Mouse (Mus musculus): ENCODE measurements around the gene Tmem238.
"Not testable (repeated sequence)": the region's sequence is repeated elsewhere in the genome, so short reads cannot be mapped to it uniquely, and the experiment has no call there.

Tmem238 gene

GRCm38 (mm10) chr7:4789436-4789935, at the start of gene Tmem238:
Tmem238 (minus strand) TSS chr7:4789656.
- peak; percentile 70 to 78 for DNase-seq (ENCODE audit: low spot score in 2 of 2)

DNA sequence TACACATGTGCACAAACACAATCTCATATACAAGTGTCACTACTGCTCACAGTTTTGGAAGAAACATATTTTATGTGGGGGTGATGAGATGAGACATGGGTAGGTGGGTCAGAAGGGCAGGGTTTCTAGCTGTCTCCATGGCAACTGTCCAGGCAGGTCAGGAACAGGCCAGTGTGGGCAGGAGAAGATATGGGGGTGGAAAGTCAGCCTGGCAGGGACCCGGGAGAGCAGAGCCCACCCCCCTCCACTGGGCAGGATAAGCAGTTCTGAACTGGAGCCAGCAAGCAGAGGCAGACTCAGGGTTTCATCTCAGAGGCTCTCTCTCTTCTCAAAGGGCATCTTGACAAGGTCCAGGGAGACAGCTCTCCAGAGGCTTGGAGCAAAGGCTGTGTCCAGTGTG, 48.2 kb upstream of the Tmem238 start:
- no peak for DNase-seq (ENCODE audit: low spot score in 2 of 2)

GRCm38 (mm10) chr7:4836351-4836792, 46.9 kb upstream of the Tmem238 start:
- DNase-seq (ENCODE audit: low spot score in 2 of 2) = peak; percentile 45 to 63

GRCm38 (mm10) chr7:4835631-4836327, 46.3 kb upstream of the Tmem238 start:
- DNase-seq (ENCODE audit: low spot score in 2 of 2) = no peak

DNA sequence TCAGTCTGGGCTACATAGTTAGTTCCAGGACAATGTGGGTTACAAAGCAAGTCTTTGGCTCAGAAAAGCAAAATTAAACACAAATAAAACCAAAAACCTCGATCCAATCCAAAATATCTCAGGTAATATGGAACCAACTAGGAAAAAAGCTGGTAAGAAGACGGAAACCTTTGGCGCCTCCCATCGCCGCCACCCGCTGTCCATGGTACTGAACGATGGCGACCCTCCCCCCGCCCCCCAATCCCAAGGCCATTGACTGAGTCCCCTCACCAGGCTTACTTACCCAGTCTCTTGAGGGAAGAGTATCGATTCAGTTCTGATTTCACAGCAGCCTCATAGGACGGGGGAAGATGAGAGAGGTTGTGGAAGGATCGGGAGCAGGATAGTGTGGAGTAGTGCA, 41.0 kb upstream of the Tmem238 start:
- no peak for DNase-seq (ENCODE audit: low spot score in 2 of 2)

- DNase-seq (ENCODE audit: low spot score in 2 of 2) = no peak
Observed at GRCm38 (mm10) chr7:4825365-4825764, 35.9 kb upstream of the Tmem238 start.

- DNase-seq (ENCODE audit: low spot score in 2 of 2) = no peak
Observed at GRCm38 (mm10) chr7:4822162-4822907, 32.9 kb upstream of the Tmem238 start.

- no peak for DNase-seq (ENCODE audit: low spot score in 2 of 2)
Observed at GRCm38 (mm10) chr7:4821690-4822089, 32.2 kb upstream of the Tmem238 start.

DNA sequence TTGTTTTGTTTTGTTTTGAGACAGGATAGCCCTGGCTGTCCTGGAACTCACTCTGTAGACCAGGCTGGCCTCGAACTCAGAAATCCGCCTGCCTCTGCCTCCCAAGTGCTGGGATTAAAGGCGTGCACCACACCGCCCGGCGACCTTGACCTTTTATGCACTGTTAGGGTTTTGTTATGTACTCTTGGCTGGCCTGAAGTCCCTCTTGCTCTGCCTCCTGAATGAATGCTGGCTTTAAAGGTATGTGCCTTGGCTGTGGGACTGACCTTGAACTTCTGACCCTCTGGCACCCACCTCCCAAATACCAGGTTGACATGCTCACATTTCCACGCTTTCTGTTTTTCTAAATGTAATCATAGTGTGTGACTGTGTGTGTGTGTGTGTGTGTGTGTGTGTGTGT, 31.5 kb upstream of the Tmem238 start:
- DNase-seq (ENCODE audit: low spot score in 2 of 2) = not testable (repeated sequence)

DNA sequence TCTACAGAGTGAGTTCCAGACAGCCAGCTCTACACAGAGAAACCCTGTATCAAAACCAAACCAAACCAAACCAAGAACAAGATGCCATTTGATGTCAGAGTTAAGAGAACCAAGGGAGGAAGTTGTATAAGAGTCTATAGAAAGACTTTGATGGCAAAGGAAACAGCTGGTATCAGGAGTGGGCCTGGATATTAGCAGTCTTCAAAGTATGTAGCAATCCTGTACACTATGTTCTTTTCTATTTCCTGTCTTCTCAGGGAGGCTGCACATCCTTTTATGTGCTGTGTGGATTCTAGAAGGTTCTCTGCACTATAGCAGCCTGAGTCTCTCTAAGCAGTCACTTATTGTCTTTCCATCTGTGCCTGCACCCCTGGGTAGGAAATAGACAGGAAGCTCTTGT, 27.1 kb upstream of the Tmem238 start:
- DNase-seq (ENCODE audit: low spot score in 2 of 2) = no peak

DNA sequence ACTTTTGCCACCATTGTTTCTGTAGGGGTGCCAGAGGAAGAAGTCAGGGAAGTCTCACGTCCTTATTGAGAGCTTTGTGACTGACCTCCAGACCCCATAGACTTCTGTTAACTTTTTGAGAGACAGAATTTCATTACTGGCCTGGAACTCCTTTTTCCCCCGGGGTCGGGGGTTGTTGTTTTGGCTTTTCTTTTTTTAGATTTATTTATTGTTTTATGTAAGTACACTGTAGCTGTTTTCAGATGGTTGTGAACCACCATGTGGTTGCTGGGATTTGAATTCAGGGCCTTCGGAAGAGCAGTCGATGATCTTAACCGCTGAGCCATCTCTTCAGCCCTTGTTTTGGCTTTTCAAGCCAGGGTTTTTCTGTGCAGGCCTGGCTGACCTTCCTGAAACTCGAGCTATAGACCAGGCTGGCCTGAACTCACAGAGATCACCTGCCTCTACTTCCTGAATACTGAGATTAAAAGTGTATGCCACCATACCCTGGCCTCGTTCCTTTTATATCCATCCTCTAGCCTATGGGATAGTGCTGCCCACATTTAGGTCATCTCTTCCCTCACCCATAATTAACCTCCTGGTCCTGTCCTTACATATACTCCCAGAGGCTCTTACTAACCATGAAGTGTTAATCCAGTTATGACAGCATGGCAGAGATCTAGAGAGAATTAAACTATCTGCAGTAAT, 23.8 kb upstream of the Tmem238 start:
- DNase-seq (ENCODE audit: low spot score in 2 of 2) = no peak

GRCm38 (mm10) chr7:4812303-4813104, 23.0 kb upstream of the Tmem238 start, which contains the start of gene Ube2s:
Ube2s (minus strand) TSS chr7:4812590.
- DNase-seq (ENCODE audit: low spot score in 2 of 2) = peak; percentile 96 to 97

GRCm38 (mm10) chr7:4811842-4812302, 22.4 kb upstream of the Tmem238 start:
- peak in 1 of 2 experiments; percentile 41 for DNase-seq (ENCODE audit: low spot score in 2 of 2)

GRCm38 (mm10) chr7:4811131-4811530, 21.7 kb upstream of the Tmem238 start:
- not testable (repeated sequence) for DNase-seq (ENCODE audit: low spot score in 2 of 2)

DNA sequence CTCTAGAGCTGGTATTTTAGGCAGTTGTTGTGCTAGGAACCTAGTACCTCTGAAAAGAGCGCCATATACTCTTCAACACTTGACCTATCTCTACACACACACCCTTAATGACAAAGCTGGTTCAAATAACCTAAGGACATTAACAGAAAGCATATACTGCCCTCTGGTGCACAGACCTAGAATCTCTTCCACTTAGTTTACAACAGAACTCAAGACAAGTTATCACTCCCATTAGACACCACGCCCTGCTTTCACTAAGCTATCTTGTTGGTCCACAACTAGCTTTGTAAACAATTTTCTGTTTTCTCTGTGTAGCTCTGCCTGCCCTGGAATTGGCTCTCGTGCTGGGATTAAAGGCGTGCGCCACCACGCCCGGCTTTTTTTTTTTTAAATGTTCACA, 17.3 kb upstream of the Tmem238 start:
- no peak for DNase-seq (ENCODE audit: low spot score in 2 of 2)

DNA sequence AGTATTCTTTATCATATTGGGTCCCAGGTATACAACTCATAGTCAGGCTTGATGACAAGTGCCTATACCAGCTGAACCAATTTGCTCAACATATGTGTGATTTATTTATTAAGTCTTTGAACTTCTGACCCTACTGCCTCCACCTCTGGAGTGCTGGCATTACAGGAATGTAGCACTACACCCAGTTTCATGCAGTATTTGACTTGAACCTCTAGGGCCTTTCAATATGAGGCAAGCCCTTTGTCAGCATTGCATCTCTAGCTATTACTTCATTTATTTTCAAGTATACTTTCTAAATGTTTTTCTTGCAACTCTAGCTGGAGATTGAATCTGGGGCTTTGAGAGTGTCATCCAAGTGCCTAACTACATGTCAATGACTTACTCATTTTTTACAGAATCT, 12.8 kb upstream of the Tmem238 start:
- DNase-seq (ENCODE audit: low spot score in 2 of 2) = no peak

DNA sequence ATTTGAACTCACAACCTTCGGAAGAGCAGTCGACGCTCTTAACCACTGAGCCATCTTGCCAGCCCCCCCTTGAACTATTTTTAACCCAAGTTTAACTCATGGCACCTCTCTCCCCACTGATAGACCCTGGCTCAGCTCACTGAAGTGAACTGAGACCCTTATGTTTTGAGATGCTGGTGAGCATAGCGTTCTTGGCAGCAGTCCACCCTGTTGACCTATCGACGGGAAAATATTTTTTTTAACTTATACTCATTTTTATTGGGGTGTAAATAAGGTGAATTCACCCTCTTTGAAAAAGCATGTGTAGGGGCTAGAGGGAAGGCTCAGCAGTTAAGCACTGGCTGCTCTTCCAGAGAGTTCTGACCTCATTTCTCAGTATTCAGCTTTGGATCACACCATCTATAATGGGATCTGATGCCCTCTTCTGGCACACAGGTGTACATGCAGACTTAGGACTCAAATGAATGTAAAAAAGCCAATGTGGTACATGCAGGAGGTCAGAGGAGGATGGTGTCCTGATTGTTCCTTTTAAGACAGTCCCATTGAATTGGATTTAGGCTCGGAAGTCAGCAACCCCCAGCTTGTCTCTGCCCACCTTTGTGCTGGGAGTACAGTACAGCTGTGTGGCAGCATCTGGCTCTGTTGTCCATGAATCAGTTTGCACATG, 6.4 kb upstream of the Tmem238 start:
- DNase-seq (ENCODE audit: low spot score in 2 of 2) = no peak

GRCm38 (mm10) chr7:4794631-4795168, 5.2 kb upstream of the Tmem238 start:
- DNase-seq (ENCODE audit: low spot score in 2 of 2) = no peak

GRCm38 (mm10) chr7:4793674-4794073, 4.2 kb upstream of the Tmem238 start:
- no peak for DNase-seq (ENCODE audit: low spot score in 2 of 2)

DNA sequence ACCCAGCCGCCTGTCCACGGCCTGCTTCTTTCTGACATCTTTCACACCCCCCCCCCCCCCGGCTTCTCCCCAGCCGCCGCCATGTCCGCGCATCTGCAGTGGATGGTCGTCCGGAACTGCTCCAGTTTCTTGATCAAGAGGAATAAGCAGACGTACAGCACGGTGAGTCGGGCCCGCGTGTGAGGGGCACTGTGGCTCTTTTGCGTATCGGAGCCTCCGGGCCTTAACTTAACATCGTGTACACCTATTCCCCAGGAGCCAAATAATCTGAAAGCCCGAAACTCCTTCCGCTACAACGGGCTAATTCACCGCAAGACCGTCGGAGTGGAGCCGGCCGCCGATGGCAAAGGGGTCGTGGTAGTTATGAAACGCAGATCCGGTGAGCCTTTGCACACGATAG, 3.8 kb upstream of the Tmem238 start:
- DNase-seq (ENCODE audit: low spot score in 2 of 2) = not testable (repeated sequence)
